Mouse (Mus musculus) effector memory CD4-positive, alpha-beta T cell, adult 7 months (primary cell): ENCODE data around the gene 4930412O13Rik. TPM values are rescaled to one million over a fixed set of nuclear protein-coding genes. Genes with fewer than 3 reads are reported as not detected.

Experiments used
- polyA plus RNA-seq: library from polyadenylated mRNA; unstranded; fragments of 100-300 nt; shearing (Covaris generic); gene quantifications from one replicate; pipeline ENCODE4 v1.2.1, GENCODE M21; 2017

The 4930412O13Rik gene
- not detected for polyA plus RNA-seq

GRCm38 (mm10) chr2:9881051-9881591, at the start of gene 4930412O13Rik:
Gene 4930412O13Rik (plus strand): TSS chr2:9881252.

GRCm38 (mm10) chr2:9888913-9889650, 8.0 kb downstream of the 4930412O13Rik start, which contains the start of gene 9230102O04Rik:
Gene 9230102O04Rik (minus strand): TSS chr2:9889540.

GRCm38 (mm10) chr2:9889651-9890183, 8.7 kb downstream of the 4930412O13Rik start, which contains the start of gene Gata3:
Gene Gata3 (minus strand): TSS chr2:9890034.

Other genes starting within 250 kb of the 4930412O13Rik start
- gene 9230102O04Rik, start 8.3 kb downstream of the 4930412O13Rik start, polyA plus RNA-seq = not detected
- 51.8 TPM for gene Gata3, start 8.8 kb downstream of the 4930412O13Rik start, polyA plus RNA-seq
- 25.1 TPM for gene Taf3, start 167.3 kb downstream of the 4930412O13Rik start, polyA plus RNA-seq
- gene Atp5c1, start 199.3 kb downstream of the 4930412O13Rik start, polyA plus RNA-seq = 320 TPM
- gene Kin, start 199.3 kb downstream of the 4930412O13Rik start, polyA plus RNA-seq = 46.6 TPM